Mouse (Mus musculus): ENCODE measurements around the gene Mapre3.

DNA sequence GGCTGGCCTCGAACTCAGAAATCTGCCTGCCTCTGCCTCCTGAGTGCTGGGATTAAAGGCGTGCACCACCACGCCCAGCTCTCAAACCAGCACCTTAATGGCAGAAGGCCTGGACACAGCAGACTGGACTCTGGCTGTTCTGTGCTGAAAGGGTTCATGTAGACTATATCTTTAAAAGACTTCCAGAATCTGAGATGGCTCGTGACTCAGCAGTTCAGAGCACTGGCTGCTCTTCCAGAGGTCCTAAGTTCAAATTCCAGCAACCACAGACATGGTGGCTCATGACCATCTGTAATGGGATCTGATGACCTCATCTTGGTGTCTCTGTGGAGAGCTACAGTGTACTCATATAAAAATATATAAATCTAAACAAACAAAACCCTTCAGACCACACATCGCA lies 87.4 kb downstream of the Mapre3 start:
- TF ChIP-seq CTCF (conservative IDR thresholded peaks at IDR 0.05; ENCODE audit: low read length) (no peak), NANOG (IDR thresholded peaks at IDR 0.05; ENCODE audit: borderline replicate concordance, low read length) (no peak)

All from E14TG2a.4 (cell line).